Mouse (Mus musculus) spleen, postnatal 14 days (tissue): ENCODE measurements around the gene Wdr35.

Experiments used
- DNase-seq, 2 experiments: peaks; one replicate each; pipeline ENCODE4 v3.0.0; 2021 to 2022; ENCODE audit warnings: low spot score in 2 of 2

Gene Wdr35

GRCm38 (mm10) chr12:9052075-9052829, 78.6 kb downstream of the Wdr35 start:
- peak; percentile 52 to 71 for DNase-seq

GRCm38 (mm10) chr12:9053345-9053744, 79.7 kb downstream of the Wdr35 start:
- DNase-seq: no peak

GRCm38 (mm10) chr12:9054012-9054411, 80.3 kb downstream of the Wdr35 start:
- DNase-seq: no peak

- DNase-seq: no peak
Observed at GRCm38 (mm10) chr12:9055269-9055668, 81.6 kb downstream of the Wdr35 start.

DNA sequence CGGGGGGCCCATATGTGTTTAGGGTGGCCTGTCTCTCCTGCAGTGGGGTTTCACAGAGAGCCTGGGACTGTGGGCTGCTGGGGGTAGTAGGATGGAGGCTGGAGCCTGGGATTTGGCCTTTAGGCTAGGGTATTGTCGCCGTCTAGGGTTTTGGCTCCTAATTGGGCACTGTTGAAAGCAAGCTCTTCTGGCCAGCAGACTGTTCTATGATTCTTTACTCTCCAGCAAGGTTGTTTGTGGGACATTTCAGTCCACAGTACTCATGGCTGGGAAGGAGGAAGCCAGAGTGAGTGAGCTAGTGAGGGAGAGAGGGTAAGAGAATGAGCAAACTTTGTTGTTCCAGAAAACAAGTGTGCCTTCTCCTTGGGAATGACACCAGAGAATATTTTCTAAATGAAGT, 85.8 kb downstream of the Wdr35 start:
- no peak for DNase-seq

DNA sequence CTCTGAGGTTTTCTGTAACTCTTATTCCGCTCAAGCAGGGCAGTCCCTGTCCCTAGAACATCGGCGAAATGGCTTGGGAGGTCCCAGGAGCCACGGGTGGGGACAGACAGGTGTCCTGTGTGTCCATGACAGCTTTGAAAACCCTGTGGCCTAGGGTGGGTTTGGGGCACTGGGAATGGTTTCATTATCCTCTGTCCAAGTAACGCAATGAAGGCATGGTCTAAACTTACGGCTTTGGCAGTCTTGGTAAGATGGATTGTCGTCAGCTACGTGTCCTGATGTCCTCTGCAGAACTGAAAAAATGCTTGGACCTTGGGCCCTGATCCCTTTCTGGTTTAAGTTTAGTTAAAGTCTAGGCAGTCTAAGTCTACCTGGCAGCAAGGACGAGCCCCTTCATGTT, 86.3 kb downstream of the Wdr35 start:
- DNase-seq: no peak

GRCm38 (mm10) chr12:9063611-9064010, 89.9 kb downstream of the Wdr35 start:
- no peak for DNase-seq

DNA sequence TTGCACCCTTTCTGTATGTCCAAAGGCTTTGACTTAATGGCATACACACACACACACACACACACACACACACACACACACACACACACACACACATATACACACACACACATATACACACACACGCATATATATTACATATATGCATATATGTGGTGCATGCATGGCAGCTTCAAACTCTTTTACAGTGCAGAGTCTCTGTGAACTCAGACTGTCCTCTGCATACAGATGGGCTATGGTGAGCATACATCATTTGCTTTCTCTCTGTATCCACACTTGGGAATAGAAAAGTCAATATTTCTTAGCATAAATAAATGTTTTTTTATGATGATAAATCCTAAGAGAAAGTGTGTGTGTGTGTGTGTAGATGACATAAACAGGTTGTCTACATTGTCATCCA, 97.4 kb downstream of the Wdr35 start:
- DNase-seq: no peak

DNA sequence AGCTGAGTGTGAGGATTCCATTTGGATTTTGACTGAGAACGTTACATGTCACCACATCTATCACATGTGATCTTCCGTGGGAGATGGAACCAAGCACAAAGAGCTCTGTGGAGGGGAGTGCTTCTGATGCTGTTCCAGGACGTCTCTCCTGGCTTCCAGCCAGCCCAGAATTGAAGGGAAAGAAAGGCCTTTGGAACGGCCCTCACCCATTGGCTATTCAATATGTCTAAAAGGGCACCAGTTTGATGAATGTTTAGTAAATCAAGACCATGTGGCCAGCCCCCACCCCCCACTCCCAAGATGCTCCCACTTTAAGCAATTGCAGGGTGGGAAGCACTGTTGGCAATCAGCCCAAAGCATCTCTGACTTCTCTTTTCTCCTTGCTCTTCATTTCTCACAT, 97.8 kb downstream of the Wdr35 start:
- no peak for DNase-seq

DNA sequence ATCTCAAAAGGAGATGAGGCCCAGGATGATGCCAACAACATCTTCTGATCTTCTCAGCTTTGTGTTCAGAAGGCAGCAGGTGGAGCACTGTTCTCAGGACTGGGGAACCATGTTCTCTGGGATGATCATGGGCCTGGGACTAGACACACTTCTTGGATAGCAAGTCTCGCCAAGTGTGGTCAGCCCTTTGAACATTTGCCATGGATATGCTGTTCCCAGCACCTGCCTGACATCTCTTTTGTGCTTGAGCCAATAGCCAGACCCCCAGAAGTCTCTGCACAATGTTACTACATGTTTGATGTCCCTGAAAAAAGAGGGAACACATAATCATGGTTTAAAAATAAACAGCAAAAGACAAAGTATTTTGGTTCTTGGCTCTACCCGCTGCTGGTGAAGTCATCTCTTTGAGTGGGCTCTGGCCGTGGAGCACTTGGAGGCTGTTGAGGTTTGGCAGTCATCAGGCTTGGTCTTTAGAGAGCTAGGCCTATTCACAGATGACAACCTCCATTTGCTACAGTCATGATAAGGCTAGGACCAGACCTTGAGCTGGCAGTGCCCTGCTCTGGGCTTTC, 103.9 kb downstream of the Wdr35 start:
- DNase-seq: no peak
